Mouse (Mus musculus) megakaryocyte, embryonic 14.5 days (primary cell): Measurements from ENCODE around the gene Fhdc1.

ENCODE experiments used
- FLI1 ChIP-seq: IDR thresholded peaks from 2 replicates; pipeline ENCODE4 v1.6.1; 2012; ENCODE audit warnings: low read length, inconsistent platforms, mixed read lengths
- GATA1 ChIP-seq: IDR thresholded peaks from 3 replicates; pipeline ENCODE4 v1.6.1; 2012; ENCODE audit warnings: mixed read lengths, low read length, inconsistent platforms, borderline replicate concordance

- TF ChIP-seq FLI1 (no peak), GATA1 (no peak)
These were observed 43.3 kb downstream of the Fhdc1 start for GRCm38 (mm10) chr3:84436947-84437346.
